Mouse (Mus musculus) thymus, adult 2 months (tissue): ENCODE results near the gene Mboat2.

Experiments used
- CTCF ChIP-seq: fragments of 200-500 bp; IDR thresholded peaks from 2 replicates; pipeline ENCODE4 v1.5.1; 2012; ENCODE audit warnings: mild to moderate bottlenecking, control low read depth, low read length, moderate library complexity, borderline replicate concordance; ENCODE audit not compliant: control insufficient read depth, poor library complexity, insufficient read depth; ENCODE audit errors: extremely low read depth
- POLR2A ChIP-seq: fragments of 200-500 bp; IDR thresholded peaks from 2 replicates; pipeline ENCODE4 v1.6.1; 2012; ENCODE audit warnings: mild to moderate bottlenecking, low read length, control low read depth, moderate library complexity; ENCODE audit not compliant: control insufficient read depth, poor library complexity, insufficient read depth; ENCODE audit errors: extremely low read depth

- TF ChIP-seq POLR2A, result no peak
- no peak for TF ChIP-seq CTCF
Observed at GRCm38 (mm10) chr12:24971490-24972200, 141.0 kb downstream of the Mboat2 start.
